Mouse (Mus musculus): ENCODE measurements around the gene Foxe3. TPM values are rescaled to one million over a fixed set of nuclear protein-coding genes. Genes with fewer than 3 reads are reported as not detected.

Foxe3 gene
- polyA plus RNA-seq, 1 experiment from 2014 or later, result not detected

DNA sequence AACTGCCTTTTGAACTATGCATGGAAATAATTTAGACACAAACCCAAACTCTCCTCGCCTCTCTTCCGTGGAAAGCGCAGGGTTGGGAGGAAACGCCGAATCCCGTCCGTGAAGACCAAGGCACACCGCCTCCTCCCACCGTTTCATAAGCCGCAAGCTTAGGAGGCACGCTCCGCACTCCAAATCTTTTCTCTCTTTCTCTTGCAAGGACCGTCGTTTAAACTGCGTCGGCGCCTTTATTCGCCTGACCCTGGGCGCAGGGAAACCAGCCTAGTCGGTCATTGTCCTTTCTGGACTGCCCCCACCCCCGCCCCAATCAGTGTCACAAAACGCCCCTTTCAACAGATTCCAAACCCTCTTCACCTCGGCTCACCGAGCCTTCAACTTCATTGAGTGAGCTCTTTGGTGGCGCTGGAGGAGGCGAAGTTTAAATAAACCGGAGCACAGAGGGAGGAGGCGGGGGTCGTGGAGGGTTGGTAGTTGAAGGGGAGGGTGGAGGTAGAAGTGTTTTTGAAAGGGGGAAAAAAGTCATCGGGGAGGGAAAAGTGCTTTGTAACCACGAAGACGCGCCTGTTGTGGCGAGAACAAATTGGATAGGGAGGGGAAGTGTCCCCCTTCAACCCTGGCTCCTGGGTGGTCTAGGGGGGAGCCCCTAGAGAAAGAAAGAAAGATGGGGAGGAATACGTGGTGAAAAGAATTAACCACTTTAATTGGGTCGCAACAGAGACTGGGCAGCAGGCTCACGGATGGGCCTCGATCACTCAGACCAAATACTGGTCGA is 23.0 kb downstream of the Foxe3 start:
- Histone ChIP-seq H3K4me2 (ENCODE audit: low read length) (no peak overlapping the region), H3K4me3 (ENCODE audit: low read depth, low read length) (0 out of 2 replicates have a peak overlapping the region, but pooled peaks have one; percentile 14), H3K9me3 (replicated peaks; ENCODE audit: control insufficient read depth, low read length) (no peaks in the 10 kb centered on the region), H3K27ac (ENCODE audit: low read depth, low read length) (no peak overlapping the region), H3K36me3 (ENCODE audit: control insufficient read depth, insufficient read depth, low read length) (no peaks in the 10 kb centered on the region), H3K4me1 (ENCODE audit: control insufficient read depth, insufficient read depth, low read length) (0 out of 2 replicates have a peak, but pooled peaks cover 2% of the 10 kb centered on the region), H3K9ac (ENCODE audit: low read length) (no peak overlapping the region), H3K27me3 (replicated peaks; ENCODE audit: control insufficient read depth, insufficient read depth, low read length) (peaks cover 95% of the 10 kb centered on the region)
- whole genome bisulfite sequencing, result under 1% methylated on average over 39 of the region's 39 CpGs
- ATAC-seq, result no peak
- DNase-seq (ENCODE audit: low spot score), result no peak

GRCm38 (mm10) chr4:114901643-114902351 is 24.0 kb downstream of the Foxe3 start:
- Histone ChIP-seq H3K4me2 (ENCODE audit: low read length) (0 out of 2 replicates have a peak overlapping the region, but pooled peaks have one; percentile 14), H3K9ac (ENCODE audit: low read length) (no peak overlapping the region), H3K27ac (ENCODE audit: low read depth, low read length) (no peak overlapping the region), H3K4me3 (ENCODE audit: low read depth, low read length) (peak overlapping the region; percentile 14; the same call in 1 of the 2 replicates), H3K36me3 (ENCODE audit: control insufficient read depth, insufficient read depth, low read length) (no peaks in the 10 kb centered on the region), H3K9me3 (replicated peaks; ENCODE audit: control insufficient read depth, low read length) (no peaks in the 10 kb centered on the region), H3K4me1 (ENCODE audit: control insufficient read depth, insufficient read depth, low read length) (0 out of 2 replicates have a peak, but pooled peaks cover 2% of the 10 kb centered on the region), H3K27me3 (replicated peaks; ENCODE audit: control insufficient read depth, insufficient read depth, low read length) (peaks cover 92% of the 10 kb centered on the region)
- DNase-seq (ENCODE audit: low spot score), result no peak
- 0 out of 2 replicates have a peak, but pooled peaks have one; percentile 36 for ATAC-seq
- 0% methylated on average over 42 of the region's 42 CpGs for WGBS

- ATAC-seq, result peak; percentile 20; the same call in 1 of the 2 replicates
- under 1% methylated on average over 33 of the region's 33 CpGs for WGBS
- Histone ChIP-seq H3K4me1 (ENCODE audit: control insufficient read depth, insufficient read depth, low read length) (0 out of 2 replicates have a peak, but pooled peaks cover 2% of the 10 kb centered on the region), H3K9ac (ENCODE audit: low read length) (no peak overlapping the region), H3K4me3 (ENCODE audit: low read depth, low read length) (no peak overlapping the region), H3K9me3 (replicated peaks; ENCODE audit: control insufficient read depth, low read length) (no peaks in the 10 kb centered on the region), H3K27me3 (replicated peaks; ENCODE audit: control insufficient read depth, insufficient read depth, low read length) (peaks cover 85% of the 10 kb centered on the region), H3K36me3 (ENCODE audit: control insufficient read depth, insufficient read depth, low read length) (no peaks in the 10 kb centered on the region), H3K27ac (ENCODE audit: low read depth, low read length) (no peak overlapping the region), H3K4me2 (ENCODE audit: low read length) (no peak overlapping the region)
- DNase-seq (ENCODE audit: low spot score), result no peak
Measured at GRCm38 (mm10) chr4:114900866-114901642, 24.8 kb downstream of the Foxe3 start.

GRCm38 (mm10) chr4:114899885-114900284 is 25.9 kb downstream of the Foxe3 start:
- Histone ChIP-seq H3K4me3 (ENCODE audit: low read depth, low read length) (no peak overlapping the region), H3K4me2 (ENCODE audit: low read length) (no peak overlapping the region), H3K27me3 (replicated peaks; ENCODE audit: control insufficient read depth, insufficient read depth, low read length) (peaks cover 73% of the 10 kb centered on the region), H3K27ac (ENCODE audit: low read depth, low read length) (no peak overlapping the region), H3K4me1 (ENCODE audit: control insufficient read depth, insufficient read depth, low read length) (0 out of 2 replicates have a peak, but pooled peaks cover 2% of the 10 kb centered on the region), H3K9me3 (replicated peaks; ENCODE audit: control insufficient read depth, low read length) (no peaks in the 10 kb centered on the region), H3K36me3 (ENCODE audit: control insufficient read depth, insufficient read depth, low read length) (no peaks in the 10 kb centered on the region), H3K9ac (ENCODE audit: low read length) (no peak overlapping the region)
- ATAC-seq (no peak), DNase-seq (ENCODE audit: low spot score) (no peak)
- WGBS, result 3% methylated on average over 3 of the region's 3 CpGs

GRCm38 (mm10) chr4:114897853-114898252 is 28.0 kb downstream of the Foxe3 start:
- Histone ChIP-seq H3K9ac (ENCODE audit: low read length) (no peak overlapping the region), H3K36me3 (ENCODE audit: control insufficient read depth, insufficient read depth, low read length) (no peaks in the 10 kb centered on the region), H3K27ac (ENCODE audit: low read depth, low read length) (no peak overlapping the region), H3K4me1 (ENCODE audit: control insufficient read depth, insufficient read depth, low read length) (0 out of 2 replicates have a peak, but pooled peaks cover 2% of the 10 kb centered on the region), H3K4me2 (ENCODE audit: low read length) (no peak overlapping the region), H3K9me3 (replicated peaks; ENCODE audit: control insufficient read depth, low read length) (no peaks in the 10 kb centered on the region), H3K4me3 (ENCODE audit: low read depth, low read length) (no peak overlapping the region), H3K27me3 (replicated peaks; ENCODE audit: control insufficient read depth, insufficient read depth, low read length) (peaks cover 58% of the 10 kb centered on the region)
- ATAC-seq (no peak), DNase-seq (ENCODE audit: low spot score) (no peak)
- WGBS, result 22% methylated on average over 4 of the region's 4 CpGs

GRCm38 (mm10) chr4:114882232-114882631 is 43.6 kb downstream of the Foxe3 start:
- no peaks in the 10 kb centered on the region for H3K27me3 ChIP-seq (replicated peaks; ENCODE audit: control insufficient read depth, insufficient read depth, low read length)
- no peak overlapping the region for H3K4me3 ChIP-seq (ENCODE audit: low read depth, low read length)
- WGBS, result 86% methylated on average over 1 of the region's 1 CpGs
- H3K9me3 ChIP-seq (replicated peaks; ENCODE audit: control insufficient read depth, low read length), result no peaks in the 10 kb centered on the region
- ATAC-seq, result no peak
- no peak overlapping the region for H3K9ac ChIP-seq (ENCODE audit: low read length)
- no peak overlapping the region for H3K27ac ChIP-seq (ENCODE audit: low read depth, low read length)
- H3K4me2 ChIP-seq (ENCODE audit: low read length), result no peak overlapping the region
- no peaks in the 10 kb centered on the region for H3K36me3 ChIP-seq (ENCODE audit: control insufficient read depth, insufficient read depth, low read length)
- H3K4me1 ChIP-seq (ENCODE audit: control insufficient read depth, insufficient read depth, low read length), result no peaks in the 10 kb centered on the region
- DNase-seq (ENCODE audit: low spot score), result no peak

- ATAC-seq (no peak), DNase-seq (ENCODE audit: low spot score) (no peak)
- Histone ChIP-seq H3K9ac (ENCODE audit: low read length) (no peak overlapping the region), H3K4me2 (ENCODE audit: low read length) (no peak overlapping the region), H3K36me3 (ENCODE audit: control insufficient read depth, insufficient read depth, low read length) (no peaks in the 10 kb centered on the region), H3K27ac (ENCODE audit: low read depth, low read length) (no peak overlapping the region), H3K4me1 (ENCODE audit: control insufficient read depth, insufficient read depth, low read length) (no peaks in the 10 kb centered on the region), H3K4me3 (ENCODE audit: low read depth, low read length) (no peak overlapping the region), H3K9me3 (replicated peaks; ENCODE audit: control insufficient read depth, low read length) (no peaks in the 10 kb centered on the region), H3K27me3 (replicated peaks; ENCODE audit: control insufficient read depth, insufficient read depth, low read length) (no peaks in the 10 kb centered on the region)
- 10% methylated on average over 8 of the region's 8 CpGs for WGBS
Measured at GRCm38 (mm10) chr4:114876441-114876972, 49.3 kb downstream of the Foxe3 start.
